Mouse (Mus musculus): ENCODE measurements at regions not wholly inside any gene's neighbourhood (a gene's known extent, or its start where the extent isn't known, plus 50 kb on each side); places are given as distances from the start of the nearest gene placed in this dataset.

GRCm38 (mm10) chr6:117676064-117676821 lies 164.7 kb upstream of the Zfp637 start:
- no peaks in the 10 kb centered on the region for H3K36me3 ChIP-seq (replicated peaks)
- H3K9me3 ChIP-seq: no peaks in the 10 kb centered on the region
- peaks cover 57% of the 10 kb centered on the region for H3K4me1 ChIP-seq
- 55% methylated on average over 10 of the region's 10 CpGs for WGBS
- H3K4me3 ChIP-seq: no peak overlapping the region
- H3K27ac ChIP-seq (replicated peaks): peak overlapping the region; percentile 70
- DNase-seq (ENCODE audit: low spot score): no peak
- no peaks in the 10 kb centered on the region for H3K27me3 ChIP-seq (replicated peaks; ENCODE audit: low read depth, poor library complexity, severe bottlenecking)

GRCm38 (mm10) chr6:117677062-117677461 lies 163.9 kb upstream of the Zfp637 start:
- peaks cover 51% of the 10 kb centered on the region for H3K4me1 ChIP-seq
- H3K27me3 ChIP-seq (replicated peaks; ENCODE audit: low read depth, poor library complexity, severe bottlenecking): no peaks in the 10 kb centered on the region
- no peaks in the 10 kb centered on the region for H3K36me3 ChIP-seq (replicated peaks)
- H3K9me3 ChIP-seq: no peaks in the 10 kb centered on the region
- H3K27ac ChIP-seq (replicated peaks): peak overlapping the region; percentile 70
- 56% methylated on average over 7 of the region's 7 CpGs for WGBS
- H3K4me3 ChIP-seq: no peak overlapping the region
- DNase-seq (ENCODE audit: low spot score): no peak

- H3K9me3 ChIP-seq: no peaks in the 10 kb centered on the region
- H3K27me3 ChIP-seq (replicated peaks; ENCODE audit: low read depth, poor library complexity, severe bottlenecking): no peaks in the 10 kb centered on the region
- H3K4me3 ChIP-seq: no peak overlapping the region
- no peak for DNase-seq (ENCODE audit: low spot score)
- H3K4me1 ChIP-seq: peaks cover 43% of the 10 kb centered on the region
- peak overlapping the region; percentile 70 for H3K27ac ChIP-seq (replicated peaks)
- H3K36me3 ChIP-seq (replicated peaks): no peaks in the 10 kb centered on the region
- 94% methylated on average over 2 of the region's 2 CpGs for WGBS
Measured at GRCm38 (mm10) chr6:117677821-117678220, 163.2 kb upstream of the Zfp637 start.

- H3K27ac ChIP-seq (replicated peaks): peak overlapping the region; percentile 70
- H3K4me3 ChIP-seq: no peak overlapping the region
- DNase-seq (ENCODE audit: low spot score): no peak
- peaks cover 41% of the 10 kb centered on the region for H3K4me1 ChIP-seq
- no peaks in the 10 kb centered on the region for H3K9me3 ChIP-seq
- H3K36me3 ChIP-seq (replicated peaks): no peaks in the 10 kb centered on the region
- 71% methylated on average over 5 of the region's 5 CpGs for WGBS
- H3K27me3 ChIP-seq (replicated peaks; ENCODE audit: low read depth, poor library complexity, severe bottlenecking): no peaks in the 10 kb centered on the region
Measured at GRCm38 (mm10) chr6:117678276-117678675, 162.7 kb upstream of the Zfp637 start.

GRCm38 (mm10) chr6:117678877-117679276 lies 162.1 kb upstream of the Zfp637 start:
- H3K27ac ChIP-seq (replicated peaks): no peak overlapping the region
- H3K9me3 ChIP-seq: no peaks in the 10 kb centered on the region
- no peaks in the 10 kb centered on the region for H3K36me3 ChIP-seq (replicated peaks)
- no peaks in the 10 kb centered on the region for H3K27me3 ChIP-seq (replicated peaks; ENCODE audit: low read depth, poor library complexity, severe bottlenecking)
- DNase-seq (ENCODE audit: low spot score): no peak
- peaks cover 43% of the 10 kb centered on the region for H3K4me1 ChIP-seq
- 87% methylated on average over 4 of the region's 4 CpGs for WGBS
- H3K4me3 ChIP-seq: no peak overlapping the region

GRCm38 (mm10) chr6:117686212-117686611 lies 154.8 kb upstream of the Zfp637 start:
- Histone ChIP-seq H3K4me1 (peaks cover 8% of the 10 kb centered on the region; the same call in 1 of the 2 replicates), H3K4me3 (no peak overlapping the region), H3K36me3 (replicated peaks) (no peaks in the 10 kb centered on the region), H3K27me3 (replicated peaks; ENCODE audit: low read depth, poor library complexity, severe bottlenecking) (no peaks in the 10 kb centered on the region), H3K9me3 (no peaks in the 10 kb centered on the region), H3K27ac (replicated peaks) (no peak overlapping the region)
- no peak for DNase-seq (ENCODE audit: low spot score)
- WGBS: 90% methylated on average over 9 of the region's 9 CpGs

GRCm38 (mm10) chr6:117687045-117687444 lies 153.9 kb upstream of the Zfp637 start:
- DNase-seq (ENCODE audit: low spot score): no peak

GRCm38 (mm10) chr6:117688664-117689178 lies 152.3 kb upstream of the Zfp637 start:
- no peaks in the 10 kb centered on the region for H3K36me3 ChIP-seq (replicated peaks)
- H3K4me3 ChIP-seq: no peak overlapping the region
- no peak overlapping the region for H3K27ac ChIP-seq (replicated peaks)
- WGBS: 83% methylated on average over 8 of the region's 8 CpGs
- no peaks in the 10 kb centered on the region for H3K9me3 ChIP-seq
- DNase-seq (ENCODE audit: low spot score): no peak
- H3K27me3 ChIP-seq (replicated peaks; ENCODE audit: low read depth, poor library complexity, severe bottlenecking): no peaks in the 10 kb centered on the region
- peaks cover 2% of the 10 kb centered on the region; the same call in 1 of the 2 replicates for H3K4me1 ChIP-seq

More at GRCm38 (mm10) chr6:117687045-117687444, 153.9 kb upstream of the Zfp637 start:
- Histone ChIP-seq H3K4me1 (peaks cover 8% of the 10 kb centered on the region; the same call in 1 of the 2 replicates), H3K36me3 (replicated peaks) (no peaks in the 10 kb centered on the region), H3K4me3 (no peak overlapping the region), H3K27me3 (replicated peaks; ENCODE audit: low read depth, poor library complexity, severe bottlenecking) (no peaks in the 10 kb centered on the region), H3K27ac (replicated peaks) (no peak overlapping the region), H3K9me3 (no peaks in the 10 kb centered on the region)
- 81% methylated on average over 2 of the region's 2 CpGs for WGBS

GRCm38 (mm10) chr6:117700286-117700685 lies 140.7 kb upstream of the Zfp637 start:
- 86% methylated on average over 5 of the region's 5 CpGs for WGBS
- H3K27me3 ChIP-seq (replicated peaks; ENCODE audit: low read depth, poor library complexity, severe bottlenecking): no peaks in the 10 kb centered on the region
- peaks cover 8% of the 10 kb centered on the region for H3K4me1 ChIP-seq
- H3K27ac ChIP-seq (replicated peaks): no peak overlapping the region
- no peaks in the 10 kb centered on the region for H3K36me3 ChIP-seq (replicated peaks)
- DNase-seq (ENCODE audit: low spot score): no peak
- H3K4me3 ChIP-seq: no peak overlapping the region
- no peaks in the 10 kb centered on the region for H3K9me3 ChIP-seq

- DNase-seq (ENCODE audit: low spot score): no peak
- no peaks in the 10 kb centered on the region for H3K27me3 ChIP-seq (replicated peaks; ENCODE audit: low read depth, poor library complexity, severe bottlenecking)
- no peaks in the 10 kb centered on the region for H3K9me3 ChIP-seq
- peaks cover 8% of the 10 kb centered on the region for H3K4me1 ChIP-seq
- H3K4me3 ChIP-seq: no peak overlapping the region
- WGBS: 95% methylated on average over 5 of the region's 5 CpGs
- no peak overlapping the region for H3K27ac ChIP-seq (replicated peaks)
- H3K36me3 ChIP-seq (replicated peaks): no peaks in the 10 kb centered on the region
Measured at GRCm38 (mm10) chr6:117701547-117701946, 139.4 kb upstream of the Zfp637 start.

- no peak overlapping the region for H3K4me3 ChIP-seq
- DNase-seq (ENCODE audit: low spot score): no peak
- no peak overlapping the region for H3K27ac ChIP-seq (replicated peaks)
- 88% methylated on average over 2 of the region's 2 CpGs for WGBS
- H3K4me1 ChIP-seq: peaks cover 22% of the 10 kb centered on the region
- H3K27me3 ChIP-seq (replicated peaks; ENCODE audit: low read depth, poor library complexity, severe bottlenecking): no peaks in the 10 kb centered on the region
- no peaks in the 10 kb centered on the region for H3K9me3 ChIP-seq
- no peaks in the 10 kb centered on the region for H3K36me3 ChIP-seq (replicated peaks)
Measured at GRCm38 (mm10) chr6:117706006-117706405, 135.0 kb upstream of the Zfp637 start.

GRCm38 (mm10) chr6:117709212-117709611 lies 131.8 kb upstream of the Zfp637 start:
- no peaks in the 10 kb centered on the region for H3K36me3 ChIP-seq (replicated peaks)
- no peak overlapping the region for H3K27ac ChIP-seq (replicated peaks)
- WGBS: 69% methylated on average over 3 of the region's 3 CpGs
- peaks cover 19% of the 10 kb centered on the region for H3K4me1 ChIP-seq
- no peaks in the 10 kb centered on the region for H3K9me3 ChIP-seq
- DNase-seq (ENCODE audit: low spot score): no peak
- H3K4me3 ChIP-seq: no peak overlapping the region
- H3K27me3 ChIP-seq (replicated peaks; ENCODE audit: low read depth, poor library complexity, severe bottlenecking): no peaks in the 10 kb centered on the region

- H3K27ac ChIP-seq (replicated peaks): no peak overlapping the region
- 81% methylated on average over 6 of the region's 6 CpGs for WGBS
Measured at GRCm38 (mm10) chr6:117715056-117715777, 125.8 kb upstream of the Zfp637 start.

More at GRCm38 (mm10) chr6:117715056-117715777, 125.8 kb upstream of the Zfp637 start:
- no peak overlapping the region for H3K4me3 ChIP-seq
- no peaks in the 10 kb centered on the region for H3K9me3 ChIP-seq
- H3K4me1 ChIP-seq: peaks cover 5% of the 10 kb centered on the region
- DNase-seq (ENCODE audit: low spot score): no peak
- H3K36me3 ChIP-seq (replicated peaks): no peaks in the 10 kb centered on the region
- no peaks in the 10 kb centered on the region for H3K27me3 ChIP-seq (replicated peaks; ENCODE audit: low read depth, poor library complexity, severe bottlenecking)

Data from embryonic facial prominence, embryonic 10.5 days (tissue).